In genomic region chr1:33565764-33566401, GRCm38 (mm10) we compare ENCODE assay signal across 11 mouse cellular contexts.
DNase-seq lines count a peak whose midpoint lies in the region; ATAC-seq and TF ChIP-seq lines count a peak whose summit lies in the region.
"Had no signal": no experiment of that assay in that cellular context is flagged by ENCODE, and none has a peak within 500 bp of the region (broad histone marks: within the 10 kb centered on the region; RNA-seq: fewer than 3 reads in every experiment).

No protein-coding gene starts in this region.

- peak; percentile 92 for TF ChIP-seq CTCF in liver, embryonic 14.5 days (IDR thresholded peaks at IDR 0.05; ENCODE audit: low read depth)

- no peaks in the 10 kb centered on the region for H3K36me3 ChIP-seq in midbrain, embryonic 11.5 days (ENCODE audit: control insufficient read depth, insufficient read depth, low read length)
- no peaks in the 10 kb centered on the region for H3K36me3 ChIP-seq in midbrain, embryonic 16.5 days (ENCODE audit: control insufficient read depth, insufficient read depth, low read length)
- no peaks in the 10 kb centered on the region for H3K36me3 ChIP-seq in liver, embryonic 14.5 days (replicated peaks; ENCODE audit: control insufficient read depth, insufficient read depth, low read depth)
- no peaks in the 10 kb centered on the region for H3K36me3 ChIP-seq in heart, embryonic 11.5 days (ENCODE audit: control insufficient read depth, insufficient read depth, low read length)
- H3K36me3 ChIP-seq: neural tube, embryonic 12.5 days had no signal

- no peak; the same call in 1 of the 2 replicates for TF ChIP-seq EP300 in liver, embryonic 14.5 days (IDR thresholded peaks at IDR 0.05; ENCODE audit: low read depth)

- 58% methylated on average over 7 of the region's 7 CpGs for WGBS in midbrain, embryonic 11.5 days
- WGBS in midbrain, embryonic 16.5 days, result 47% methylated on average over 7 of the region's 7 CpGs
- WGBS in liver, embryonic 14.5 days (ENCODE audit: insufficient replicate concordance), result 46% methylated on average over 7 of the region's 7 CpGs
- 50% methylated on average over 7 of the region's 7 CpGs for WGBS in heart, embryonic 11.5 days (ENCODE audit: insufficient replicate concordance)

- H3K27ac ChIP-seq in midbrain, embryonic 11.5 days (ENCODE audit: low read depth, low read length), result no peak overlapping the region
- H3K27ac ChIP-seq in midbrain, embryonic 16.5 days (ENCODE audit: low read length), result no peak overlapping the region
- no peak overlapping the region for H3K27ac ChIP-seq in liver, embryonic 14.5 days
- H3K27ac ChIP-seq in heart, embryonic 11.5 days (ENCODE audit: low read depth, low read length), result no peak overlapping the region
- H3K27ac ChIP-seq: neural tube, embryonic 12.5 days had no signal

- peak; percentile 76 for DNase-seq in midbrain, embryonic 11.5 days (ENCODE audit: low spot score, missing footprints)
- DNase-seq in brain, adult 2 months (ENCODE audit: low read depth, low spot score), result peak; percentile 19
- DNase-seq in liver, embryonic 14.5 days (ENCODE audit: low read depth in 3 of 3, low spot score in 3 of 3), result peak; percentile 39 to 58 (median 43)
- DNase-seq in thymus, postnatal 4 days, result peak; percentile 63
- DNase-seq in cerebellum, adult 9-11 months, result no peak
- no peak for DNase-seq in Muller cell, postnatal 12 days (ENCODE audit: inconsistent ontology term)
- DNase-seq: cerebellum, adult 18-20 months; gastrocnemius, postnatal 25 days had no signal

- H3K27me3 ChIP-seq in midbrain, embryonic 11.5 days (ENCODE audit: control insufficient read depth, insufficient read depth, low read length), result no peaks in the 10 kb centered on the region
- H3K27me3 ChIP-seq in midbrain, embryonic 16.5 days (ENCODE audit: control insufficient read depth, insufficient read depth, low read depth, low read length), result no peaks in the 10 kb centered on the region
- no peaks in the 10 kb centered on the region for H3K27me3 ChIP-seq in liver, embryonic 14.5 days (ENCODE audit: control insufficient read depth, insufficient read depth, low read length)
- no peaks in the 10 kb centered on the region for H3K27me3 ChIP-seq in heart, embryonic 11.5 days (ENCODE audit: control insufficient read depth, insufficient read depth, low read length)
- H3K27me3 ChIP-seq: neural tube, embryonic 12.5 days had no signal

- no peak overlapping the region for H3K9ac ChIP-seq in midbrain, embryonic 11.5 days (ENCODE audit: low read length)
- no peak overlapping the region for H3K9ac ChIP-seq in midbrain, embryonic 16.5 days (ENCODE audit: low read depth, low read length)
- no peak overlapping the region for H3K9ac ChIP-seq in liver, embryonic 14.5 days (replicated peaks)
- H3K9ac ChIP-seq in heart, embryonic 11.5 days (ENCODE audit: low read depth, low read length), result no peak overlapping the region
- H3K9ac ChIP-seq: neural tube, embryonic 12.5 days had no signal

- no peak for ATAC-seq in midbrain, embryonic 11.5 days (ENCODE audit: low FRiP score)
- no peak for ATAC-seq in midbrain, embryonic 16.5 days
- ATAC-seq in liver, embryonic 14.5 days (ENCODE audit: insufficient read depth), result peak; percentile 72
- no peak for ATAC-seq in heart, embryonic 11.5 days (replicated peaks; ENCODE audit: insufficient number of reproducible peaks, low FRiP score, low TSS enrichment)

- H3K4me1 ChIP-seq in midbrain, embryonic 11.5 days (ENCODE audit: control insufficient read depth, insufficient read depth, low read length), result no peaks in the 10 kb centered on the region
- H3K4me1 ChIP-seq in midbrain, embryonic 16.5 days (ENCODE audit: control insufficient read depth, insufficient read depth, low read length), result no peaks in the 10 kb centered on the region
- peaks cover 0 to 3% of the 10 kb centered on the region in 2 experiments; a peak in 1 of 4 replicates for H3K4me1 ChIP-seq in liver, embryonic 14.5 days (replicated peaks; ENCODE audit: control insufficient read depth in 2 of 2, insufficient read depth in 2 of 2, low read length in 1 of 2)
- no peaks in the 10 kb centered on the region for H3K4me1 ChIP-seq in heart, embryonic 11.5 days (ENCODE audit: control insufficient read depth, insufficient read depth, low read length)
- H3K4me1 ChIP-seq: neural tube, embryonic 12.5 days had no signal

- no peak overlapping the region for H3K4me3 ChIP-seq in midbrain, embryonic 11.5 days (ENCODE audit: low read depth, low read length)
- no peak overlapping the region for H3K4me3 ChIP-seq in midbrain, embryonic 16.5 days (ENCODE audit: low read depth, low read length)
- H3K4me3 ChIP-seq in liver, embryonic 14.5 days (ENCODE audit: insufficient read depth in 1 of 2, low read depth in 2 of 2, low read length in 2 of 2), result no peak overlapping the region
- no peak overlapping the region for H3K4me3 ChIP-seq in heart, embryonic 11.5 days (ENCODE audit: low read depth, low read length)
- H3K4me3 ChIP-seq: neural tube, embryonic 12.5 days had no signal

- no peak overlapping the region for H3K4me2 ChIP-seq in midbrain, embryonic 11.5 days
- H3K4me2 ChIP-seq in midbrain, embryonic 16.5 days (ENCODE audit: low read length), result no peak overlapping the region
- H3K4me2 ChIP-seq in liver, embryonic 14.5 days (ENCODE audit: low read depth), result no peak overlapping the region
- no peak overlapping the region for H3K4me2 ChIP-seq in heart, embryonic 11.5 days
- H3K4me2 ChIP-seq: neural tube, embryonic 12.5 days had no signal

- H3K9me3 ChIP-seq in midbrain, embryonic 11.5 days (ENCODE audit: control insufficient read depth, low read length), result no peaks in the 10 kb centered on the region
- H3K9me3 ChIP-seq in midbrain, embryonic 16.5 days (replicated peaks; ENCODE audit: control insufficient read depth, low read length, poor library complexity, severe bottlenecking), result no peaks in the 10 kb centered on the region
- H3K9me3 ChIP-seq in liver, embryonic 14.5 days (ENCODE audit: control insufficient read depth, low read length), result no peaks in the 10 kb centered on the region
- H3K9me3 ChIP-seq in heart, embryonic 11.5 days (replicated peaks; ENCODE audit: control insufficient read depth, low read length), result no peaks in the 10 kb centered on the region
- H3K9me3 ChIP-seq: neural tube, embryonic 12.5 days had no signal

Comparison
In these comparisons a context has a peak if more than half of its experiments do, and no peak if none do; other contexts are left out.
1. DNase-seq: peak in midbrain, embryonic 11.5 days (single experiment), brain, adult 2 months (single experiment), liver, embryonic 14.5 days (3 of 3) and thymus, postnatal 4 days (single experiment); none in cerebellum, adult 9-11 months (single experiment) and Muller cell, postnatal 12 days (single experiment).